12 mouse cellular contexts compared by ENCODE assay signal in the genomic region with DNA sequence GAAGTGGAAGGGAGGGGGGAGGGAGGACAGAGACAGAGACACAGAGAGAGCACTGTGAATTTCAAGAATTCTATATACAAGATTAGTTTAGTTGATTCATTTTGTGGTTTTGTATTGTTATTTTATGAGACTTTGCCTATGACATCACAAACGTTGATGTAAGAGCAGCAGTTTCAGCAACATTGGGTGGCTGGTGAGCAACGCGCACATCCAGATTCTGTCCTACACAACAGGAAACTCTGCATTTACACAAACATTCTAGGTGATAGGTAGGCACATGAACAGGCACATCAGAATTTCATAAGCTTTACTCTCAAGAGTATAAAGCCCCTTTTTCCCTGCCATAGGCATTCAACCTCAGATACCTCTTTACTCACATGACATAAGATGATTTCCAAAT.
"Had no signal": no experiment of that assay in that cellular context is flagged by ENCODE, and none has a peak within 500 bp of the region (broad histone marks: within the 10 kb centered on the region; RNA-seq: fewer than 3 reads in every experiment).

No protein-coding gene starts in this region.

- DNase-seq: lung, adult 2 months; lung, postnatal 14 days; lung, postnatal 36 days; retina, postnatal 1 day; right cerebral cortex, adult 18-20 months; right cerebral cortex, postnatal 25 days; thymus, adult 2 months; thymus, postnatal 25 days; thymus, postnatal 4 days had no signal

- ATAC-seq: lung, postnatal 0 days; midbrain, embryonic 13.5 days; midbrain, embryonic 15.5 days had no signal
